Mouse (Mus musculus) adrenal gland, adult 18-20 months (tissue): ENCODE results near the gene Zfp566. TPM values are rescaled to one million over a fixed set of nuclear protein-coding genes. Genes with fewer than 3 reads are reported as not detected.
A peak's percentile ranks its signal among the peaks of the same experiment; 100 is the strongest.
"Not testable (repeated sequence)": the region's sequence is repeated elsewhere in the genome, so short reads cannot be mapped to it uniquely, and the experiment has no call there.

ENCODE experiments used
- DNase-seq, 2 experiments: peaks; one replicate each; pipeline ENCODE4 v3.0.0; 2021 to 2022; ENCODE audit warnings: low spot score in 2 of 2
- long read RNA-seq, 2 experiments: library from polyadenylated mRNA; stranded (forward); transcript quantifications; one replicate each; pipeline ENCODE4 v2.0.0; 2021
- total RNA-seq, 2 experiments: library from RNA; stranded (reverse); gene quantifications; 1 replicate in 1 of 2; 2 replicates in 1 of 2; pipeline ENCODE4 v1.2.3; 2021

Gene Zfp566
- total RNA-seq: 1 to 10 TPM; 2.9 to 4.1 TPM
- long read RNA-seq, experiment 1: 0 reads
- long read RNA-seq, experiment 2, partial matches to known transcripts: 0 of 2 reads
- long read RNA-seq, experiment 2, other reads (novel, unspliced or antisense): 0 of 2 reads

DNA sequence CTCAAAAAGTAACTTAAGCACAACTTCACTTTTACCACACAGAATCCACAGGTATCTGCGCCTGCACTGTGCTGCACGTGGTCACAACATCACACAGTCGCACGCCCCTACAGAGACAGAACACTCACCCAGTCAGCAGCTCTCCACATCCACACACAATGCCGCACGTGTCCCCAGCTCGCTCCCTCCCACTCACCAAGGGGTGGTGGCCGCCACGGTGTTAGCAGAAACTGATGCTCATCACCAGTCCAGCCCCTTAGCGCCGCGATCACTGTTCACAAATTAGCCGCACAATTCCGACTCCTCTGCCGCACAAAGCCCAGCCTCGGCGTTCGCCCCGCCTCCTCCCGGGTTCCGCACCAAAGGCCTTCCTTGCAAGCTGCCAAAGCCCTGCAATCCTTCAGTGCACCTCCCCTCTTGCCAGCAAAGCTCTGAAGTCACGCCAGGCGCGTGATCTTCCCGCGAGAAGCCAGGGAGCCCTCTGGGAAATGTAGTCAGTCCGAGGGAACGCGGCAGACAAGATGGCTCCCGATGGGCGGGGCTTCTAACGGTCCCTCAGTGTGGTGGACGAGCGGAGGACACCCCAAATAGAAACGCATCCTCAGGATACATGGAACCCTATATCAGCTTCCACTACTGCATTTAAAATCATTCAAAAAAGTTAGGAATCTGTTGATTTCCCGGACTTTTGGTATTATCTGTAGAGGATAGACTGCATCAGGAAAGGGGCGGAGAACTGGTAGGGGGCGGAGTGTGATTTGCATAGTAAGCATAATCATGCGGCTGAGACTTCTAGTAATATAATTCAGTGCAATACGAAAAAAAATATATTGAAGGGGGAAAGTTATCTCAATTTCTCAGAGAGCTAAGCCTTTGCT is at the start of gene Zfp566, which contains the start of gene Gm26920:
TSS of gene Zfp566 (minus strand) at position 436 of the 878 bp plus-strand sequence.
TSS of gene Gm26920 (minus strand) at position 319 of the 878 bp plus-strand sequence.
- DNase-seq: peak; percentile 88 to 90

DNA sequence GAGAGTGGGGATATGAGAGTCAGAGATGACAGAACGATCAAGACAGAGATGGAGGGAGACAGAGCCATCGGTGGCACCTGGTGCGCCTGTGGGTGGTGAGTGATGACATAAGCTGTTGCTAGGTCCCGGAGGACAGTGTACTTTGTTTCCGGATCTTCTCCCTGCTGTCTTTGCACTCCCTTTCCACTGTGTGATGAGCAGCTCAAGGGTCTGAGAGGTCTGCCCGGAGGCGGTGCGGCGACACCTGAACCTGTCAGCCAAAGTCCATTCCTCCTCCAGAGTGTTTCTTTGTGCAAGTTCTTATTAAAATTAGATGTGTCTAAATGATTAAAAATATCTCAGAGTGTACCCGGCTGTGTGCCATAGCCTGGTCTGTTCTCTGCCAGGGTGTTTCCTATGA is 46.5 kb upstream of the Zfp566 start:
- no peak for DNase-seq

DNA sequence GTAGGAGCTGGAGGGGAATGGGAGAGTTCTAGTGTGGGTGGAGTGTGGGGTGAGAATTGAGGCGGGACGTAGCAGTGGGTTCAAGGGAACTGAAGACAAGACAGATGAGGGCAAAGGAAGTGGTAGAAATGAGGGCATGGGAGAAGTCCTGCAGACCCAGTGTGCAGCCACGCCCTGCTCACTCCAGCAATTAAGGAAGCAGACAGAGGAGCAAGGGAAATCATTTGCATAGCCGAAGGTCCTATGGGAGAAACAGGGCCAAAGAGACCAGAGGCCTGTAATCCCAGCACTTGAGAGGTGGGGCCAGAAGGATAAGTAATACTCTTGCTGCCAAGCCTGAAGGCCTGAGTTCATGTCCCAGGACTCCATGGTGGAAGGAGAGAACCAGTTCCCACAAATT is 42.1 kb upstream of the Zfp566 start:
- no peak for DNase-seq

DNA sequence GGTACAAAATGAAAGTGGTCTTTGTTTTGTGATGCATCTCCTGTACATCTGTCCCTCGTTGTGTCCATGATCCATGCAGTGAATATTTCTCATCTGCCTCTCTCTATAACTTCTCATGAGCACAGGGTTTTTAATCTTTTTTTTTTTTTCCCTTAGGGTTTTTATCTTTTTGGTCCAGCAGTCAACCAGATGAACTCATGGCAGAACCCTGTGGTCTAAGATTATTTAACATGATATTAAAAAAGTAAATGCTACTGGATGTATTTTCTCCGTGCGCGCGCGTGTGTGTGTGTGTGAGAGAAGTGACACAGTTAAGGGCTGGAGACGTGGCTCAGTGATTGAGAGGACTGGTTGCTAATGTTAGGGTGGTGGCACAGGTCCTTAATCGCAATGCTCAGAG is 39.6 kb upstream of the Zfp566 start:
- no peak for DNase-seq

DNA sequence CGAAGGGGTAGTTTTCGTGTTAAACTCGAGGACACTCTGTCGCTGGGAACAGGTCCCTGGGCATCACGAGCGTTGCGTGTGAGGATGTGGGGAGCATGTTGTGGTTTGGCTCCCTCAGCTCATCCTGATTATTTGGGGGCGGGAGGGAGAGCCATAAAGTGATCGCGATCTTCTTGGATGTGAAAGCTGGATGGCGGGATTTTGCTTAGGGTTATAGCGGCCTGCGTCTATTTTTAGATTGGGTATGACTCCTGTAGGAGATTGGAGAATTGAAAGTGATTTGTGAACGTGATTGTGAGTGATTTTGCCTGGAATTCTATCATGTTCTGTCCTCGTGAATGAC is 31.8 kb upstream of the Zfp566 start:
- DNase-seq: no peak

DNA sequence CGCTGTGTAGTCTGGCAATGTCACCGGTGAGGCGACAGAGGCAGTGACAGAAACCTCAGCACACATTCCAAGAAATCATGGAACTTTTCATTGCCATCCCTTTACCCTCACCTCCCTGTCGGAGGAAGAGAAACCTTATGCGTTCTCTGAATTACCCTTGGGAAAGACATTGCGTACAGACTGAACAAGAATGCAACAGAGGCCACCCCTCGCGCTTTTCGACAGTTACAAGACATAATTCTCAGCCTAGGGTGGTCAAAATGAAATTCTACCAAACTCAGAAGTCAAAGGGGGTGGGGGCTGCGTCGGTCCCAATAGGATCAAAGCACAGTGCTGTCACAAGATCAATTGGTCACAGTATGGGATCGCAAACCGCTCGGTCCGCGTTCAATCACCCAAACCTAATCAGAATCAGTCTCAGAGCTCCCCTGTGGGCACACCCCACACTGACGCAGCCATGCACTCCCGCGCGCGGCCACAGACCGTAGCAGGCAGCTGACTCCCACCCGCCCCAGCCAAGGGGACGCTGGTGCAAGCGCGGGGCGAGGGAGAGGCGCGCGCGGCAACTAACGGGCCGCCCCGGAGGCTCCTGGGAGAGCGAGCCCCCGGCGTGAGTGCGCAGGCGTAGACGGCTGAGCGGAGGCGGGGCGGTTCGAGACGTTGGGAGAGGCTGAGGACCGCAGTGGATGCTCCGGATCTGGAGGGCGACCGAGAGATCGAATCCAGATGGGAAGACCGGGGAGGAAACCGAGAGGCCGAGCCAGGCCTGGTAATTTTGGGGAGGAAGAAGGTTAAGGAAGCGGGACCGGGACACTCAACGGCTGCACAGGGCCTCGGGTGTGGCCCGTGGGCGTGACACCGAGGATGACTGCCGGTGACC is 31.2 kb upstream of the Zfp566 start, which contains the start of gene Zfp382:
TSS of gene Zfp382 (plus strand) at position 635 of the 880 bp plus-strand sequence.
- DNase-seq: peak; percentile 87 to 88

DNA sequence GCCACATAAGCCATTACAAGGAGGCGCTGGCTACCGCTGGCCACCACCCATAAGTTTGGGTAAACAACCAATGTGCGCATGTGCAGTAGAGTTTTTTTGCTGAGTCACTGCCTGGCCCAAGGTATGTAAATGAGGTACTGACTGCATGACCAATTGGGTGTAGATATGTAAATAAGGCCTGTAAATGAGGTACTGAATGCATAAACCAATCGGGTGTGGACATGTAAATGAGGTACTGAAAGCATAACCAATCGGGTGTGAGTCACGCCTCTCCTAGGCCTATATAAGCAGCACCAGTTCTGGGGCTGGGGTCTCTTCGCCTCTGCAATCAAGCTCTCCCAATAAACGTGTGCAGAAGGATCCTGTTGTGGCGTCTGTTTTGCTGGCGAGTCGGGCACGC is 27.6 kb upstream of the Zfp566 start:
- DNase-seq: not testable (repeated sequence)

DNA sequence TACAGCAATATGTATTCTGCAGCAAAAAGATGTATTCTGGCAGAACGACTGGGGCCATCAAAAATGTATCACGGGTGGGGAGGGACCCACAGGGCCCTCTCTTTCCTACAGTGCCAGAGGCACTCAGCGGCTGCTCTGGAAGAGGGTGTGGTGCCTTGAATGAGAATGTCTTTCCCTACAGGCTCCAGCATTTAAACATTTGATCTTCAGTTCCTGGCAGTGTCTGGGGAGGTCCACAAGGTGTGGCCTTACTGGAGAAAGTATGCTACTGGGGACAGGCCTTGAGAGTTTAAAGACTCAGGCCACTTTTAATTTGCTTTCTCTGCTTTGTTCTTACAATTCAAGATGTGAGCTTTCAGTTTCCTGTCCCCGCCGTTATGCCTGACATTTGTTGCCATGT is 25.7 kb upstream of the Zfp566 start:
- no peak for DNase-seq

DNA sequence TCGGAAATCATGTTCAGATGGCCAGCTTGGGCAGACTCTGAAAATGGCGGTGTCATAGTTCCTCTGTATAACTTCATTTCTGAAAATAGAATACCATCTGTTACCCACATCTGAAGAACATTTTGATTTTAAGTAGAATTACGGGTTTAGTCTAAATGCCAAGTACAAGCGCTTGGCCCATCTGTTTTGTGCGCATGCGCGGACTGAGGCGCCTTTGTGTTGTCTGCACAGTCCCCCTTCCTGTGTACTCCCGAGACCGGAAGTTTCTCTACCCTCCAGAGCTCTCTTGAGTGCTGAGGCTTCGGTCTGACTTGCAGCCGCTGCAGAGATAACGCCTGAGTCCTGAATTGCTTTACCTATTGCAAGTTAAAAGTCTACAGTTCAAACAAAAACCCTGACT is 9.0 kb upstream of the Zfp566 start:
- DNase-seq: no peak

DNA sequence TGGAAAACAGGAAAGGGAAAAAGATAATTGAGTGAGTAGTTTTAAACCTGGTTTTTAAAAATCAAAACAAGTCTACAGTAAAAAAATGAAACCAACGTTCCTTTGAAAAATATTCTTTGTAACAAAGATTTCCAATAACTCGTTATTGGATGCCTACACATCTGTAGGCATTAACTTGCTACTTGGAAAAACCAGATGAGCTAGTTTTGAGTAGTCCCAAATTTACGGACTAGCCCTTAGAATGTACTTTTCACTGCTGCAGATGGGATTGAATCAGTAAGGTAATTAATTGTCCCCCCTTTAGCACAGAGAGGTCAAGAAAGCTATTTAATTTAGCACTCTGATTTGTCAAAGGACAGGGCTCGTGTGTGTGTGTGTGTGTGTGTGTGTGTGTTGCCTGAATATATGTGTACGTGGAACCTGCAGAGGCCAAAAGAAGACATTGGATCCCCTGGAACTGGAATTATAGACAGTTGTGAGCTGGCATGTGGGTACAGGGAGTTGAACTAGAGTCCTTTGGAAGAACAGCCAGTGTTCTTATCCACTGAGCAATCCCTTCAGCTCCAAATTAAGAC is 5.3 kb upstream of the Zfp566 start:
- DNase-seq: no peak

DNA sequence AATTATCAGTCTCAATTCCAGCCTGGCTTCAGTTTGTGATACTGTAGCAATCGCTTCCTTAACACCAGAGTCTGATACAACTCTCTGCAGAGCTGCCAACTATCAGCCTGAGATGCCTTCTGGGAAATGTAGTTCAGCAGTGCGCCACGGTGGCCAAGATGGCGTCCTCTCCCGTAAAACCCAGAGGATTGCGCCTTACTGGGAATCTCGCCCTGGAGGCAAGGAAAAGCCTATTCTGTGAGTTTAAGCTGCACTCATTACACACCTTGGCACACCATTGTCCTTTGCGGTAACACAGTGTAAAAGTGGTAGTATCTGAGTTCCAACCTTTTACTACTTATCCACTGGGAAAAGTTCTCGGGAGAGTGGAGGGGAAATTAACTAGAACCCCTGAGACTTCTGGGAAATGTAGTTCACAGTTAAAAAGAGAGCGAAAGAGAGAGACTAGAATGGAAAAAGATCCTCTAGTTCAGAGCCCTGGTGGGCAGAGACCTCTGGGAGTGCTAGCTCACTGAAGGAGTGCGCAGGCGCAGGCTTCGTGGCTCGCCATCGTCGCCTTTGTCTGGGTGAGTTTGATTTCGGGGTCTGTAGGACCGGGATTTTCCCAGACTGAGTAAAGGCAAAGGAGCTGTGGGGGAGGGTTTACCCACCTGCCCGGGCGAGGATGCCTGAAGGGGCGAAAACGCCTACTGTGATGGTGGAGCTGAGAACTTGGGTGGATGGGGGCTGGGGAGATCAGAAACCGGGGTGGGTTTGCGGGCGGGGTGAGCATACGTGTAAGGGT is 4.5 kb upstream of the Zfp566 start, which contains the start of gene Zfp260:
TSS of gene Zfp260 (plus strand) at position 132 of the 784 bp plus-strand sequence.
- DNase-seq: peak; percentile 80 to 82

DNA sequence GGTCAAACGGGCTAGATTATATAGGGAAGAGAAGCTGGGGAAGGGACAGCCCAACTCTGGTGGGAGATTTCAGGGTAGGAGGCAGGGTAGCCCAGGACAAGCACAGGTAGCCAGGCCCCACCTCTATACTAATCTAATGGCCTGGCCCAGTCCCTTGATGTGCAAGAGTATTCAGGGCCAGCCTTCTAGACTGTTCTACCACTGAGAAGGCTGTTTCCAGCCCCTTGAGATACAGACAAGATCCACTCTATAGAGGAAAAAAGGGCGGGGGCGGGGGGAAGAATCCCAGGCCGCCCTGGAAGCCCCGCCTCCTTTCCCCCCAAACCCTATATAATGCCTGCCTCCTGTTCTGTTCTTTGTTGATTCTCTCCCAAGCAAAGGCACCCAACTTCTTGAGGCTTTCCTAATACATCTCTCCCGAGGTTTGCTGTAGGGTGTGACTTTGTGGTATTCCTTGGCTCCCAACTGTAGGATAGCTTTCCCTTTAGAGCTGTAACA is 3.6 kb upstream of the Zfp566 start:
- no peak for DNase-seq

DNA sequence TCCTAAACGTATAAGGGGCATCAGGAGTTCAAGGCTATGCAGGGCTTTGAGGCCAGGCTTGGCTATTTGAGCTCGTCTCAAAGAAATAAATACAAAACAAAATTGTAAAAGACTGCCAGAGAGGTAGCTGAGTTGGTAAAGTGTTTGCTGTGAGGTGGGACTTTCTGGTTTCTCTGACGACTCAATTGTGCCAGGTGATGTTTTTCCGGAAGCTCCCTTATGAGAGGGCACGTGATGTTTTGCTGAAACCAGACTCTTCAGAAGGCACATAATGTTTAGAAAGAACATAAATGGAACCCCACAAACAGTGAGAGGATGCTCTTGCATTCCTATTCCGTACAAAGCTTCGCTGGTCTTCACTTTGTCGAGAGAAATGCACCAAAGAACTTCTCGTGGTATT is 2.3 kb upstream of the Zfp566 start:
- no peak for DNase-seq

DNA sequence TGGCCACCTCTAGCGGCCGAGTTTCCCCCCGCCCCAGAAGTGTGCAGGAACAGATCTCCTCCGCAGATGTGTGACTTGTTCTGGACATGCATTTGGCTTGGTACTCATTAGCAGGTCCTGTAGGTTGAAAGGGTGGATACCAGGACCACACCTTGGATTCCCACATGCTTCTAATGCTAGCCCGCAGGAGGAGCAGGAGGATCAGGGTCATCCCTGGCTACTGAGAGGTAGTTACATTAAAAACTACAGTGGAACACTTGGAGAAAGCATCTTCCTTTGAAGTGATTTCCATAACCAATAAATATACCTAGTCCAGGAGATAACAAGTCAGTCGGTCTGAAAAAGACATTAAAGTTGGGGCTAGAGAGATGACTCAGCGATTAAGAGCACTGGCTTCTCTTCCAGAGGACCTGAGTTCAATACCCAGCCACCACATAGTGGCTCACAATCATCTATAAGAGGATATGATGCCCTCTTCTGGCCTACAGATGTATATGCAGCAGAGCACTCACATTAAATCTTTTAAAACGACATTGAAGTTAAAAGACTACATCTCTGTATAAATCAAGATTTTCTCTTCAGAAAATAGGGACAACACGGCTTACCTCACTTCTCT is 751 bp upstream of the Zfp566 start:
- DNase-seq: no peak

DNA sequence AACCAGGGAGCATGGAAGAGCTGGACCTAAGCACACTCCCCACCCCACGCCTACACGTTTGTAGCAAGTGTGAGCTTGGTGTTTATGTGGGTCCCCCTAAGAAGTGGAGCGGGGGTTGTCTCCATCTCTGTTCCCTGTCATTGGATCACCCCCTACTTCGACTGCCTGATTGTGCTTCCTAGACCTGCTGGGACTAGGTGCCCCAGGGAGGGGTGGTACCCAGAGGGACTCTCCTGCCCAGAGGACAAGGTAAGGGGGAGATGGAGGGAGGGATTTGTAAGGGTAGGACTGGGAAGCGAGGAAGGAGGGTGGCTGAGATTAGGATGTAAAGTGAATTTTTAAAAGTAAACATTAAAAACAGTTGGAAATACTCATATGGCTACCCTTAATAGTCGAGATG is 922 bp downstream of the Zfp566 start:
- no peak for DNase-seq

DNA sequence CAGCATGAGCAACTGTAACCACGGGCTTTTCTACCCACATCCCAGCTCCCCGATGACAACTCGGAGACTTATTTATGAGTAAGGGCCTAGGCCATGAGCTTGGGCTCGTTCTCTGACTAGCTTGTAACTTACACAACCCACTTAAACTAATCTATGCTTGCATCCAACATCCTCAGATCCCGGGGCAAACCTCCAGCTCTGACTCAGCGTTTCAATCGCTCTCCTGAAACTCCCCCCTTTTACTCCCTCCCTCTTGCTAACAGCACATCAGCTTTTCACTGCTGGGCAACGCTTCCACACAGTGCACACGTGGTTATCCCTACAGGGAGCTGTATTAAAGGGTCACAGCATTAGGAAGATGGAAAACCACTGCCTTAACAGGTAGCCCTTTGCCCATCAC is 3.8 kb downstream of the Zfp566 start:
- DNase-seq: no peak

DNA sequence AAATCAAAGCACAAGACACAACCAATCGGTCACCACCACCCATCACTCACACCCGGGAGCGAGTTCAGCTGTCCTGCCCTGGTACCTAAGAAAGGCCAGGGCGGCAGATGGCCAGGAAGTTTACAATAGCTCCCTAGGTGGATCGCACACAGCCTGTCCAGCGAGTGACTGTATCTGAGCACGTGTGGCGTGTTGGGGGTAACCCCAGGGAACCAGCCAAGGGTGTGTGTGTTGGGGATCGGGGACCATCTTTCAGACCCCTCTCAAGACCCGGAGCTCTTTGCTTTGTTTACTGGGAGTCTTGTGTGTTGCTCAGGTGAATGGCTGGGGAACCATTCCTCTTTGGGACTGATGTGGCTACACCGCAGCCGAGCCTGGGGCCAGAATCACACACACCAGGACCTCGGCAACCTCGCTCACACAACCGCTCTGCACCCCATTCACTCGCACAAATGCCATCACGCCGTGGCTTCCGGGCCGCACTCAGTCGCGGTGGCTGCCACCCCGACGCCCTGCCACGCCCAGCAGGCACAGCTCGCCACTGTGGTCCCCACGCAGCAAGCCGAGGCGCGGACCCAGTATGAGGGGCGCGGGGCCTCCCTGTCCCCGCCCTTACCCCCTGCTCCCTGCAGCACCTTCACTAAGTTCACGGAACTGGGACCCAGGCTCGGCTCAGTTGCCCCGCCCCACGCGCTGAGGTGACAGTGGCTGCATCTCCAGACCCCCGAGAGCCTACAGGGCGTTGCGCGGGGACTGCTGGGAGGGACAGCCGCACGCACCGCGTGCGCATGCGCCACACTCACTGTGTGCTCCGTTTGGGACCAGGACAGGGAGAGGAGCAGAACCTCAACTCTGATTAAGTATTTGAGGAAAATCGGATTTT is 17.9 kb downstream of the Zfp566 start, which contains the start of gene Zfp82:
TSS of gene Zfp82 (minus strand) at position 755 of the 883 bp plus-strand sequence.
- DNase-seq: peak; percentile 78 to 81

DNA sequence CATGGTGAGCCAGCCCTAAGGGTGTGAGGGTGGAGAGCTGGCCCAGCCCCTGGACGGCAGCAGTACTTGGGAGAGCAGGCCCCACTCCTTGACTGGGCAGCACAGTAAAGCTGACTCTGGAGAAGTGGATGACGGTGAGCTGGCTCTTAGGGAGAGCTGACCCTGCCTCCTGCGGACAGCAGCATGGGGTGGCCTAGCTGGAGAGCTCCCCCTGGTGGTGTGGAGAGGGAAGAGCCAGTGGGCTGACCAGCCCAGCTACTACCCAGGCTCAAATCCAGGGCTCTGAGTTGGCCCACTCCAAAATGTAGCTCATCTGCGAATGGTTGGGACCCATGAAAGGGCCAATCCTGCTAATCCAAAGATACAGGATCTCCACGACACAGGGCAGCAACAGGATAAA is 25.7 kb downstream of the Zfp566 start:
- DNase-seq: no peak

DNA sequence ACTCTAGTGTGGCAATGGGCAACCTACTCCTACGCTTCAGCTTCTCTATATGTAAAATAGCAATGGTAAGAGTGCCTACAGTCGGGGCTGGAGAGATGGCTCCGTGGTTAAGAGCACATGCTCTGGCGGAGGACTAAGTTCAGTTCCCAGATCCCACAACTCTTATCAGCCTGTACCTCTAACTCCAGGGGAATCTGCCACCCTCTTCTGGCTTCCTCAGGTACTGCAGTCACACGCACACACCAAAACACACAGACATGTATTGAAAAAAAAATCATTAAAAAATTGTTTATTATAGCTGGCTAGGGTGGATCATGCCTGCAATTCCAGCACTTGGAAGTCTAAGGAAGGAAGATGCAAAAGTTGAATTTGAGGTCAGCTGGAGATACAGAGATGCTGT is 27.8 kb downstream of the Zfp566 start:
- no peak for DNase-seq
